Mouse (Mus musculus): ENCODE data around the gene Gdf11.

Gdf11 gene

GRCm38 (mm10) chr10:128892246-128892645 lies 728 bp upstream of the Gdf11 start:
- DNase-seq: no peak

GRCm38 (mm10) chr10:128890383-128891295 lies 879 bp downstream of the Gdf11 start:
- DNase-seq: peak in 1 of 2 experiments; percentile 17

- no peak for DNase-seq
Observed at GRCm38 (mm10) chr10:128889846-128890245, 1.7 kb downstream of the Gdf11 start.

GRCm38 (mm10) chr10:128888941-128889827 lies 2.3 kb downstream of the Gdf11 start:
- no peak for DNase-seq

- no peak for DNase-seq
Observed at GRCm38 (mm10) chr10:128882067-128882466, 9.5 kb downstream of the Gdf11 start.

- no peak for DNase-seq
Observed at GRCm38 (mm10) chr10:128878811-128879210, 12.7 kb downstream of the Gdf11 start.

GRCm38 (mm10) chr10:128878291-128878690 lies 13.2 kb downstream of the Gdf11 start:
- no peak for DNase-seq

- no peak for DNase-seq
Observed at GRCm38 (mm10) chr10:128870341-128870740, 21.2 kb downstream of the Gdf11 start.

- no peak for DNase-seq
Observed at GRCm38 (mm10) chr10:128866518-128866917, 25.0 kb downstream of the Gdf11 start.

- DNase-seq: no peak
Observed at GRCm38 (mm10) chr10:128866042-128866441, 25.5 kb downstream of the Gdf11 start.

- no peak for DNase-seq
Observed at GRCm38 (mm10) chr10:128861176-128861575, 30.3 kb downstream of the Gdf11 start.

- no peak for DNase-seq
Observed at GRCm38 (mm10) chr10:128850339-128850738, 41.2 kb downstream of the Gdf11 start.

GRCm38 (mm10) chr10:128848426-128848825 lies 43.1 kb downstream of the Gdf11 start:
- no peak for DNase-seq

- DNase-seq: no peak
Observed at GRCm38 (mm10) chr10:128846664-128847063, 44.9 kb downstream of the Gdf11 start.

- DNase-seq: no peak
Observed at GRCm38 (mm10) chr10:128845516-128845915, 46.0 kb downstream of the Gdf11 start.

GRCm38 (mm10) chr10:128843260-128843659 lies 48.3 kb downstream of the Gdf11 start:
- DNase-seq: no peak

GRCm38 (mm10) chr10:128840612-128841011 lies 50.9 kb downstream of the Gdf11 start:
- DNase-seq: no peak

GRCm38 (mm10) chr10:128839434-128839833 lies 52.1 kb downstream of the Gdf11 start:
- no peak for DNase-seq

- no peak for DNase-seq
Observed at GRCm38 (mm10) chr10:128837400-128837799, 54.1 kb downstream of the Gdf11 start.
